Mouse (Mus musculus) MEL (cell line): Measurements from ENCODE around the gene Slc25a21.

Experiments
- CTCF ChIP-seq, 3 experiments: IDR thresholded peaks in 2 of 3; conservative IDR thresholded peaks in 1 of 3; 2 replicates each; pipeline ENCODE4 v1.5.1; 2011 to 2012; ENCODE audit warnings: low read length in 3 of 3, low read depth in 2 of 3, mild to moderate bottlenecking in 2 of 3, improper control_type of control experiment in 1 of 3, inconsistent platforms in 1 of 3, mixed read lengths in 1 of 3, moderate library complexity in 1 of 3; ENCODE audit not compliant: control insufficient read depth in 1 of 3, insufficient read depth in 1 of 3, poor library complexity in 1 of 3, severe bottlenecking in 1 of 3
- E2F4 ChIP-seq: IDR thresholded peaks from 2 replicates; pipeline ENCODE4 v1.6.1; 2011; ENCODE audit warnings: low read depth, low read length, improper control_type of control experiment, borderline replicate concordance
- ELF1 ChIP-seq: IDR thresholded peaks from 2 replicates; pipeline ENCODE4 v1.6.1; 2014; ENCODE audit warnings: low read depth, mild to moderate bottlenecking, inconsistent platforms, low read length, improper control_type of control experiment, moderate library complexity
- EP300 ChIP-seq, 2 experiments: IDR thresholded peaks; 2 replicates each; pipeline ENCODE4 v1.6.1; 2011; ENCODE audit warnings: improper control_type of control experiment in 2 of 2, low read length in 2 of 2, low read depth in 1 of 2, mild to moderate bottlenecking in 1 of 2
- GATA1 ChIP-seq: IDR thresholded peaks from 2 replicates; pipeline ENCODE4 v1.6.1; 2011; ENCODE audit warnings: low read depth, low read length, improper control_type of control experiment
- MAX ChIP-seq: IDR thresholded peaks from 2 replicates; pipeline ENCODE4 v1.6.1; 2011; ENCODE audit warnings: low read length, improper control_type of control experiment
- MAZ ChIP-seq: IDR thresholded peaks from 2 replicates; pipeline ENCODE4 v1.6.1; 2012; ENCODE audit warnings: low read depth, mild to moderate bottlenecking, inconsistent platforms, low read length, improper control_type of control experiment
- MYC ChIP-seq: IDR thresholded peaks from 2 replicates; pipeline ENCODE4 v1.6.1; 2011; ENCODE audit warnings: low read depth, mild to moderate bottlenecking, low read length, improper control_type of control experiment, moderate library complexity
- POLR2A ChIP-seq, 2 experiments: IDR thresholded peaks; 2 replicates each; pipeline ENCODE4 v1.6.1; 2011 to 2012; ENCODE audit warnings: low read length in 2 of 2, mild to moderate bottlenecking in 2 of 2, control low read depth in 1 of 2, improper control_type of control experiment in 1 of 2, low read depth in 1 of 2, moderate library complexity in 1 of 2; ENCODE audit not compliant: control insufficient read depth in 1 of 2, insufficient read depth in 1 of 2, poor library complexity in 1 of 2
- POLR2AphosphoS2 ChIP-seq: IDR thresholded peaks from 2 replicates; pipeline ENCODE4 v1.6.1; 2011; ENCODE audit warnings: low read length, improper control_type of control experiment
- TBP ChIP-seq: IDR thresholded peaks from 2 replicates; pipeline ENCODE4 v1.8.0; 2011; ENCODE audit warnings: low read depth, low read length, improper control_type of control experiment
- UBTF ChIP-seq: IDR thresholded peaks from 2 replicates; pipeline ENCODE4 v1.6.1; 2012; ENCODE audit warnings: low read depth, mild to moderate bottlenecking, inconsistent platforms, low read length, improper control_type of control experiment, moderate library complexity, borderline replicate concordance; ENCODE audit not compliant: insufficient read depth
- USF1 ChIP-seq: IDR thresholded peaks from 2 replicates; pipeline ENCODE4 v1.6.1; 2014; ENCODE audit warnings: low read depth, mild to moderate bottlenecking, inconsistent platforms, low read length, improper control_type of control experiment, moderate library complexity
- ZNF384 ChIP-seq: IDR thresholded peaks from 2 replicates; pipeline ENCODE4 v1.6.1; 2012; ENCODE audit warnings: low read depth, mild to moderate bottlenecking, inconsistent platforms, low read length, improper control_type of control experiment

DNA sequence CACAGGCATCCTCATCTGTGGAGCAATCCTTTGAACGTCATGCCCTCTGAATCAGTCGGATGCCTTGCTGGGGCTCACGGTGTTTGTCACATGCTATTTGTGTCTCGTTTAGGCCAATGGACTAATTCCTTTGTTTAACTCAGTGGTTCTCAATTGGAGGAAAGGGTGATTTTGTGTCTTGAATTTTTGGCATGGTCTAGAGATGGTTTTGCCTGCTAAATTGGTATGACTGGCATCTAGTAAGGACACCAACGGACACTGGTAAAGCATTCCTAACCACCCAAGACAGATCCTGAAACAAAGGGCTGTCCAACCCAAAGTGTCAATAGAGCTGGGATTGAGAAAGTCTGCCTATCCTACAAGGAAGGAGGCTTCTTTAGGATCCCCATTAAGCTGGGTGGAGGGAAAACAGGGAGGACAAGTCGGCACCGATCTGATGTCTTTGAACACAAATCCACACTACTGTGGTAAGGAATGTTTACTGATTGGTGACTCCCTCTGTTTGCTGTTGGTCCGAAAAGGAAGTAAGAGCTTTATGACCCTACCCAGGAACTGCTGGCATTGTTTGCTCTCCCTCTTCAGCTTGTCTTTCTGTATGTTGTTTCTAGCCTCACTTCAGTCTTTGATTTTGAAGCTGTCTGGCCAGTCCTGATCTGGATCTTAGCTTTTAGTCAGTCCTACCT lies 294.4 kb downstream of the Slc25a21 start:
- TF ChIP-seq POLR2A (IDR thresholded peaks at IDR 0.05; ENCODE audit: control insufficient read depth in 1 of 2, insufficient read depth in 1 of 2, low read depth in 1 of 2, low read length in 2 of 2, poor library complexity in 1 of 2): no peak
- TF ChIP-seq ELF1: no peak
- TF ChIP-seq MAZ: no peak
- TF ChIP-seq E2F4: no peak
- no peak for TF ChIP-seq USF1
- no peak for TF ChIP-seq UBTF
- TF ChIP-seq TBP: no peak
- TF ChIP-seq MYC: no peak
- no peak for TF ChIP-seq CTCF (IDR thresholded peaks at IDR 0.05 in 2 of 3, conservative IDR thresholded peaks at IDR 0.05 in 1 of 3; ENCODE audit: control insufficient read depth in 1 of 3, insufficient read depth in 1 of 3, low read depth in 2 of 3, low read length in 3 of 3, poor library complexity in 1 of 3, severe bottlenecking in 1 of 3)
- TF ChIP-seq ZNF384: no peak
- TF ChIP-seq MAX: no peak
- no peak for TF ChIP-seq POLR2AphosphoS2
- no peak for TF ChIP-seq EP300 (IDR thresholded peaks at IDR 0.05; ENCODE audit: low read depth in 1 of 2, low read length in 2 of 2)
- no peak for TF ChIP-seq GATA1
